Mouse (Mus musculus) embryonic fibroblast, embryonic 13.5 days (primary cell): Measurements from ENCODE around the gene Kcnk6.
"Not testable (repeated sequence)": the region's sequence is repeated elsewhere in the genome, so short reads cannot be mapped to it uniquely, and the experiment has no call there.

Experiments
- CTCF ChIP-seq: IDR thresholded peaks from 2 replicates; pipeline ENCODE4 v1.5.1; 2011; ENCODE audit warnings: mild to moderate bottlenecking, control low read depth, low read length, moderate library complexity, borderline replicate concordance; ENCODE audit not compliant: insufficient read depth
- POLR2A ChIP-seq: IDR thresholded peaks from 2 replicates; pipeline ENCODE4 v1.6.1; 2011; ENCODE audit warnings: low read depth, mild to moderate bottlenecking, control low read depth, low read length, moderate library complexity

- not testable (repeated sequence) for TF ChIP-seq POLR2A, CTCF
These were observed 5.3 kb upstream of the Kcnk6 start for GRCm38 (mm10) chr7:29237596-29237995.
